11 mouse cellular contexts compared by ENCODE assay signal in genomic region chr3:63516279-63516678, GRCm38 (mm10). TPM values are rescaled to one million over a fixed set of nuclear protein-coding genes. Genes with fewer than 3 reads are reported as not detected.
DNase-seq lines count a peak whose midpoint lies in the region; ATAC-seq lines count a peak whose summit lies in the region.
"Had no signal": no experiment of that assay in that cellular context is flagged by ENCODE, and none has a peak within 500 bp of the region (broad histone marks: within the 10 kb centered on the region; RNA-seq: fewer than 3 reads in every experiment).

No protein-coding gene starts in this region.

- 0 out of 2 replicates have a peak, but pooled peaks have one; percentile 43 for ATAC-seq in monocyte, adult 5-6 weeks (replicated peaks; ENCODE audit: insufficient number of reproducible peaks, low FRiP score, low TSS enrichment, poor library complexity, severe bottlenecking)

- DNase-seq in 416B (ENCODE audit: low read depth) = peak; percentile 20
- peak; percentile 1 for DNase-seq in WW6 (ENCODE audit: low read depth, low spot score)
- DNase-seq in adrenal gland, postnatal 4 days (ENCODE audit: low spot score in 2 of 2) = peak; percentile 16 to 20
- DNase-seq in forelimb bud, embryonic 11.5 days (ENCODE audit: low read depth, low spot score) = peak; percentile 24
- DNase-seq in kidney, postnatal 10 days = peak; percentile 21
- peak; percentile 10 for DNase-seq in testis, postnatal 14 days (ENCODE audit: low spot score)

RNA-seq across cellular contexts. Expression of gene Gm34302, which starts 32.6 kb away (rescaled TPM):
- 1 to 10 TPM in 1 of 2 experiments, not detected in 1; 2.6 TPM for total RNA-seq in adrenal gland, postnatal 4 days (2021)
- not detected in 3 replicates for total RNA-seq in monocyte, adult 5-6 weeks (2017)
- total RNA-seq: hematopoietic stem cell, adult 5-6 weeks; hindbrain, postnatal 0 days; layer of hippocampus, postnatal 10 days; megakaryocyte, adult 5-6 weeks had no signal

Comparison
In these comparisons a context has a peak if more than half of its experiments do, and no peak if none do; other contexts are left out.
1. Peak in every context shown above with its lines: DNase-seq and ATAC-seq.